ENCODE assay signal across 28 mouse cellular contexts in the genomic region with DNA sequence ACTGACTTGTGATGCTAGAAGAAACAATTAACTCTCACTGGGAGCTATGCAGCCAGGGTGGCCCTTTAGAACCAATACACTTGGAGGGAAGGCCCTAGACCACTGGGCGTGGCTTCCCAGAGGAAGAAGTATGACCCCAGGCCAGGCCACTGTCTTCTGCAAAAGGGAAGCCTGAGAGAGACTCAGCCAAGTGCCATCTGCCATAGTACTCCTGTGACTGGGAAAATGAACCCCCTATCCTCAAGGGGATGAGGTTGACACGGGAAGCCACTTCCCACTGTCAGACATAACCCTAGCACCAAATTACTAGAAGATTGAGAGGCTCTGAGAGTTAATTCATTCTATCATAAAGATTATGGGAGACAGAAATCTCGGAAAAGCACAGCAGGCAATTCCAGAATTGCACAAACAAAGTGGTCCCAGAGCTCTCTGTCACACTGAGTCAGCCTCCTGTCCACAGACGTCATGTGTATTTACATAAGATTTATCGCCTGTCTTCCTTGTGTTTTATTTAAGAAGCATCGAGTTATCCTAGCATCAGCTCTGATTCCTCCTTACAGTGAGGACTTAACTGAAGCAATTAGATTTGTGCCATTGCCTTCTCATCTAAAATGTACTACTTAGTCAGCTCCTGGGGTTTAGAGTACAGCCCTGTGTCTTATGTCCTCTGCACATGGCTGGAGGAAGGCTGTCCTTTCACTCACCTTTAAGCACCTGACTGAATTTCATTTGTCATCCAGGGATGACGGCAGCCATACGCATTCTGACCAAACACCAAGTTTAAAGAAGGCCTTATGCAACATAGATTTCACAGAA.
DNase-seq lines count a peak whose midpoint lies in the region; ATAC-seq and TF ChIP-seq lines count a peak whose summit lies in the region.
"Had no signal": no experiment of that assay in that cellular context is flagged by ENCODE, and none has a peak within 500 bp of the region (broad histone marks: within the 10 kb centered on the region; RNA-seq: fewer than 3 reads in every experiment).

No protein-coding gene starts in this region.

- no peaks in the 10 kb centered on the region for H3K36me3 ChIP-seq in hindbrain, embryonic 14.5 days (replicated peaks; ENCODE audit: control insufficient read depth, insufficient read depth)
- H3K36me3 ChIP-seq in hindbrain, embryonic 12.5 days = no peaks in the 10 kb centered on the region
- no peaks in the 10 kb centered on the region for H3K36me3 ChIP-seq in hindbrain, postnatal 0 days (ENCODE audit: insufficient read depth, low read length)
- H3K36me3 ChIP-seq in forebrain, embryonic 13.5 days (ENCODE audit: poor library complexity, severe bottlenecking) = no peaks in the 10 kb centered on the region
- H3K36me3 ChIP-seq: embryonic facial prominence, embryonic 12.5 days; midbrain, embryonic 10.5 days; midbrain, embryonic 15.5 days; stomach, embryonic 15.5 days had no signal

- peaks cover 5% of the 10 kb centered on the region; the same call in 1 of the 2 replicates for H3K4me1 ChIP-seq in hindbrain, embryonic 14.5 days (replicated peaks; ENCODE audit: control insufficient read depth, insufficient read depth, low read length)
- 0 out of 2 replicates have a peak, but pooled peaks cover 14% of the 10 kb centered on the region for H3K4me1 ChIP-seq in hindbrain, embryonic 12.5 days
- no peaks in the 10 kb centered on the region for H3K4me1 ChIP-seq in hindbrain, postnatal 0 days (ENCODE audit: insufficient read depth, low read length)
- H3K4me1 ChIP-seq in forebrain, embryonic 13.5 days = no peaks in the 10 kb centered on the region
- H3K4me1 ChIP-seq: midbrain, embryonic 15.5 days; stomach, embryonic 15.5 days had no signal

- ATAC-seq in hindbrain, embryonic 14.5 days (ENCODE audit: low FRiP score) = 0 out of 2 replicates have a peak, but pooled peaks have one; percentile 34
- ATAC-seq in hindbrain, embryonic 12.5 days (ENCODE audit: low FRiP score) = no peak
- 0 out of 2 replicates have a peak, but pooled peaks have one; percentile 32 for ATAC-seq in hindbrain, postnatal 0 days
- ATAC-seq in forebrain, embryonic 13.5 days = no peak
- ATAC-seq: activated CD4-positive, CD25-positive, alpha-beta regulatory T cell, adult 4 months; forebrain, embryonic 16.5 days; intestine, postnatal 0 days; midbrain, embryonic 15.5 days had no signal

- no peak for TF ChIP-seq CTCF in hindbrain, postnatal 0 days (IDR thresholded peaks at IDR 0.05; ENCODE audit: low read depth)

- 60% methylated on average over 8 of the region's 8 CpGs for WGBS in hindbrain, embryonic 14.5 days
- WGBS in hindbrain, embryonic 12.5 days = 60% methylated on average over 8 of the region's 8 CpGs
- 58% methylated on average over 8 of the region's 8 CpGs for WGBS in hindbrain, postnatal 0 days
- 76% methylated on average over 8 of the region's 8 CpGs for WGBS in forebrain, embryonic 13.5 days

- no peaks in the 10 kb centered on the region for H3K9me3 ChIP-seq in hindbrain, embryonic 14.5 days (ENCODE audit: control insufficient read depth, low read length)
- no peaks in the 10 kb centered on the region for H3K9me3 ChIP-seq in hindbrain, embryonic 12.5 days (replicated peaks)
- H3K9me3 ChIP-seq in hindbrain, postnatal 0 days (ENCODE audit: low read length) = no peaks in the 10 kb centered on the region
- no peaks in the 10 kb centered on the region for H3K9me3 ChIP-seq in forebrain, embryonic 13.5 days (replicated peaks)
- H3K9me3 ChIP-seq: embryonic facial prominence, embryonic 12.5 days; midbrain, embryonic 10.5 days; midbrain, embryonic 15.5 days; stomach, embryonic 15.5 days had no signal

- H3K9ac ChIP-seq in hindbrain, embryonic 14.5 days = no peak overlapping the region
- no peak overlapping the region for H3K9ac ChIP-seq in hindbrain, embryonic 12.5 days
- no peak overlapping the region for H3K9ac ChIP-seq in hindbrain, postnatal 0 days (replicated peaks; ENCODE audit: low read length)
- H3K9ac ChIP-seq in forebrain, embryonic 13.5 days = no peak overlapping the region
- H3K9ac ChIP-seq: embryonic facial prominence, embryonic 12.5 days; liver, embryonic 14.5 days; midbrain, embryonic 15.5 days; stomach, embryonic 15.5 days had no signal

- no peak for DNase-seq in hindbrain, embryonic 14.5 days (ENCODE audit: low spot score)
- peak; percentile 25 for DNase-seq in 3134 (ENCODE audit: extremely low read depth, insufficient read length, low spot score)
- DNase-seq in 3T3-L1 (ENCODE audit: low read depth, low spot score) = peak; percentile 61
- DNase-seq in hindbrain, postnatal 0 days (ENCODE audit: low spot score) = no peak
- no peak for DNase-seq in urinary bladder, adult 2 months (ENCODE audit: low spot score)
- no peak for DNase-seq in cerebellum, adult 9-10 months
- DNase-seq: adrenal gland, adult 2 months; adrenal gland, postnatal 36 days; cerebellum, adult 18-20 months; cerebellum, postnatal 14 days; gastrocnemius, postnatal 10 days; heart, postnatal 14 days; kidney, postnatal 10 days; layer of hippocampus, adult 9-11 months; liver; lung, adult 2 months; lung, postnatal 14 days; right cerebral cortex, postnatal 25 days had no signal

- no peaks in the 10 kb centered on the region for H3K27me3 ChIP-seq in hindbrain, embryonic 14.5 days (ENCODE audit: control insufficient read depth, insufficient read depth, low read length)
- H3K27me3 ChIP-seq in hindbrain, embryonic 12.5 days = no peaks in the 10 kb centered on the region
- H3K27me3 ChIP-seq in hindbrain, postnatal 0 days (ENCODE audit: insufficient read depth, low read length) = no peaks in the 10 kb centered on the region
- H3K27me3 ChIP-seq in forebrain, embryonic 13.5 days = no peaks in the 10 kb centered on the region
- H3K27me3 ChIP-seq: embryonic facial prominence, embryonic 12.5 days; midbrain, embryonic 15.5 days; stomach, embryonic 15.5 days had no signal

- H3K4me2 ChIP-seq in hindbrain, embryonic 14.5 days (replicated peaks) = no peak overlapping the region
- no peak overlapping the region for H3K4me2 ChIP-seq in hindbrain, embryonic 12.5 days (replicated peaks)
- no peak overlapping the region for H3K4me2 ChIP-seq in hindbrain, postnatal 0 days (ENCODE audit: low read depth, low read length)
- no peak overlapping the region for H3K4me2 ChIP-seq in forebrain, embryonic 13.5 days
- H3K4me2 ChIP-seq: embryonic facial prominence, embryonic 12.5 days; midbrain, embryonic 15.5 days; stomach, embryonic 15.5 days had no signal

- H3K27ac ChIP-seq in hindbrain, embryonic 14.5 days = no peak overlapping the region
- no peak overlapping the region for H3K27ac ChIP-seq in hindbrain, embryonic 12.5 days
- no peak overlapping the region for H3K27ac ChIP-seq in hindbrain, postnatal 0 days
- no peak overlapping the region for H3K27ac ChIP-seq in forebrain, embryonic 13.5 days
- H3K27ac ChIP-seq: embryonic facial prominence, embryonic 12.5 days; liver, embryonic 14.5 days; midbrain, embryonic 10.5 days; midbrain, embryonic 15.5 days; stomach, embryonic 15.5 days had no signal

- no peak overlapping the region for H3K4me3 ChIP-seq in hindbrain, embryonic 14.5 days (replicated peaks; ENCODE audit: low read length)
- no peak overlapping the region for H3K4me3 ChIP-seq in hindbrain, embryonic 12.5 days
- no peak overlapping the region for H3K4me3 ChIP-seq in hindbrain, postnatal 0 days (ENCODE audit: low read length)
- H3K4me3 ChIP-seq in forebrain, embryonic 13.5 days = no peak overlapping the region
- H3K4me3 ChIP-seq: embryonic facial prominence, embryonic 12.5 days; midbrain, embryonic 10.5 days; midbrain, embryonic 15.5 days; stomach, embryonic 15.5 days had no signal

Comparison
In these comparisons a context has a peak if more than half of its experiments do, and no peak if none do; other contexts are left out.
1. ATAC-seq: peak in hindbrain, embryonic 14.5 days (single experiment) and hindbrain, postnatal 0 days (single experiment); none in hindbrain, embryonic 12.5 days (single experiment) and forebrain, embryonic 13.5 days (single experiment).
2. DNase-seq: peak in 3134 (single experiment) and 3T3-L1 (single experiment); none in hindbrain, embryonic 14.5 days (single experiment), hindbrain, postnatal 0 days (single experiment), urinary bladder, adult 2 months (single experiment) and cerebellum, adult 9-10 months (single experiment).